Comparison of ENCODE assay signal across 16 mouse cellular contexts in genomic region chr1:139194011-139194410, GRCm38 (mm10).
DNase-seq lines count a peak whose midpoint lies in the region; ATAC-seq lines count a peak whose summit lies in the region.
"Had no signal": no experiment of that assay in that cellular context is flagged by ENCODE, and none has a peak within 500 bp of the region (broad histone marks: within the 10 kb centered on the region; RNA-seq: fewer than 3 reads in every experiment).

No protein-coding gene starts in this region.

- no peak overlapping the region for H3K9ac ChIP-seq in lung, embryonic 16.5 days (ENCODE audit: low read length)
- H3K9ac ChIP-seq: stomach, embryonic 15.5 days had no signal

- H3K27ac ChIP-seq in lung, embryonic 16.5 days (ENCODE audit: low read length): no peak overlapping the region
- no peak overlapping the region for H3K27ac ChIP-seq in embryonic facial prominence, embryonic 10.5 days (replicated peaks)
- H3K27ac ChIP-seq: stomach, embryonic 15.5 days had no signal

- no peak overlapping the region for H3K4me3 ChIP-seq in lung, embryonic 16.5 days (ENCODE audit: low read length)
- no peak overlapping the region for H3K4me3 ChIP-seq in embryonic facial prominence, embryonic 10.5 days
- H3K4me3 ChIP-seq: erythroblast, embryonic 14.5 days; stomach, embryonic 15.5 days had no signal

- H3K4me1 ChIP-seq in lung, embryonic 16.5 days (replicated peaks; ENCODE audit: control insufficient read depth, insufficient read depth, low read length): no peaks in the 10 kb centered on the region; the same call in 1 of the 2 replicates
- peaks cover 23% of the 10 kb centered on the region for H3K4me1 ChIP-seq in embryonic facial prominence, embryonic 10.5 days
- H3K4me1 ChIP-seq: stomach, embryonic 15.5 days had no signal

- peak; percentile 93 for ATAC-seq in lung, embryonic 16.5 days (ENCODE audit: low read depth)
- ATAC-seq: CD4-positive, CD25-positive, alpha-beta regulatory T cell, adult 4 months had no signal

- H3K9me3 ChIP-seq in lung, embryonic 16.5 days (ENCODE audit: control insufficient read depth, low read length): no peaks in the 10 kb centered on the region
- no peaks in the 10 kb centered on the region for H3K9me3 ChIP-seq in embryonic facial prominence, embryonic 10.5 days
- H3K9me3 ChIP-seq: stomach, embryonic 15.5 days had no signal

- H3K36me3 ChIP-seq in lung, embryonic 16.5 days (ENCODE audit: control insufficient read depth, insufficient read depth, low read length): no peaks in the 10 kb centered on the region
- no peaks in the 10 kb centered on the region for H3K36me3 ChIP-seq in embryonic facial prominence, embryonic 10.5 days (replicated peaks)
- H3K36me3 ChIP-seq: stomach, embryonic 15.5 days had no signal

- 33% methylated on average over 2 of the region's 2 CpGs for WGBS in lung, embryonic 16.5 days
- WGBS in embryonic facial prominence, embryonic 10.5 days: 24% methylated on average over 2 of the region's 2 CpGs

- no peaks in the 10 kb centered on the region for H3K27me3 ChIP-seq in lung, embryonic 16.5 days (ENCODE audit: control insufficient read depth, insufficient read depth, low read depth, low read length)
- no peaks in the 10 kb centered on the region for H3K27me3 ChIP-seq in embryonic facial prominence, embryonic 10.5 days (replicated peaks; ENCODE audit: low read depth, poor library complexity, severe bottlenecking)
- H3K27me3 ChIP-seq: stomach, embryonic 15.5 days had no signal

- no peak for DNase-seq in lung, adult 18-20 months
- DNase-seq in embryo, embryonic 10.5 days (ENCODE audit: low spot score): peak; percentile 54
- DNase-seq in embryonic facial prominence, embryonic 10.5 days (ENCODE audit: low spot score): peak; percentile 38
- peak; percentile 11 for DNase-seq in lung, postnatal 14 days
- DNase-seq in ovary, adult 18-20 months (ENCODE audit: low spot score): no peak
- DNase-seq in liver: no peak
- DNase-seq: adrenal gland, adult 8-10 months; cerebellum, adult 9-10 months; gastrocnemius, postnatal 14 days; heart, postnatal 14 days; right cerebral cortex, adult 18-20 months; spleen, adult 18-20 months had no signal

- H3K4me2 ChIP-seq in lung, embryonic 16.5 days (ENCODE audit: low read depth, low read length): no peak overlapping the region
- H3K4me2 ChIP-seq: stomach, embryonic 15.5 days had no signal

Comparison
In these comparisons a context has a peak if more than half of its experiments do, and no peak if none do; other contexts are left out.
1. DNase-seq: peak in embryo, embryonic 10.5 days (single experiment), embryonic facial prominence, embryonic 10.5 days (single experiment) and lung, postnatal 14 days (single experiment); none in lung, adult 18-20 months (0 of 2), ovary, adult 18-20 months (single experiment) and liver (single experiment).